Mouse (Mus musculus) erythroblast, embryonic 14.5 days (primary cell): ENCODE measurements around the gene Tagln. TPM values are rescaled to one million over a fixed set of nuclear protein-coding genes. Genes with fewer than 3 reads are reported as not detected.

Source experiments
- H3K27me3 ChIP-seq: 2 replicates; pipeline ENCODE4 v1.6.1; 2012; ENCODE audit warnings: inconsistent platforms; ENCODE audit not compliant: control insufficient read depth
- H3K36me3 ChIP-seq: 2 replicates; pipeline ENCODE4 v1.6.1; 2012; ENCODE audit warnings: mild to moderate bottlenecking, inconsistent platforms; ENCODE audit not compliant: control insufficient read depth
- H3K4me1 ChIP-seq: 2 replicates; pipeline ENCODE4 v1.6.1; 2012; ENCODE audit warnings: inconsistent platforms; ENCODE audit not compliant: control insufficient read depth
- H3K4me3 ChIP-seq: replicated peaks from 2 replicates; pipeline ENCODE3; 2012; ENCODE audit warnings: moderate library complexity, mild to moderate bottlenecking, inconsistent platforms
- H3K9me3 ChIP-seq: 2 replicates; pipeline ENCODE4 v1.6.1; 2012; ENCODE audit warnings: low read length, inconsistent platforms, mixed read lengths; ENCODE audit not compliant: control insufficient read depth
- GATA1 ChIP-seq: IDR thresholded peaks from 2 replicates; pipeline ENCODE4 v1.6.1; 2012; ENCODE audit warnings: low read length, inconsistent platforms, mixed read lengths
- TAL1 ChIP-seq: IDR thresholded peaks from 3 replicates; pipeline ENCODE4 v1.6.1; 2012; ENCODE audit warnings: low read length, inconsistent platforms, mixed read lengths
- polyA plus RNA-seq: library from polyadenylated mRNA; stranded (reverse); fragments of >175 nt; gene quantifications from 2 replicates; pipeline ENCODE4 v1.2.3, GENCODE M21; 2012

Tagln gene
- polyA plus RNA-seq = not detected in 2 replicates

GRCm38 (mm10) chr9:45935628-45936210 is at the start of gene Tagln:
TSS of gene Tagln (minus strand) at chr9:45936058.
- peaks cover 36% of the 10 kb centered on the region for H3K36me3 ChIP-seq
- peaks cover 23% of the 10 kb centered on the region for H3K27me3 ChIP-seq
- H3K9me3 ChIP-seq = no peaks in the 10 kb centered on the region
- H3K4me1 ChIP-seq = no peaks in the 10 kb centered on the region; the same call in 1 of the 2 replicates
- TF ChIP-seq GATA1 (no peak), TAL1 (no peak)
- H3K4me3 ChIP-seq = no peak within 1 kb of the TSS

DNA sequence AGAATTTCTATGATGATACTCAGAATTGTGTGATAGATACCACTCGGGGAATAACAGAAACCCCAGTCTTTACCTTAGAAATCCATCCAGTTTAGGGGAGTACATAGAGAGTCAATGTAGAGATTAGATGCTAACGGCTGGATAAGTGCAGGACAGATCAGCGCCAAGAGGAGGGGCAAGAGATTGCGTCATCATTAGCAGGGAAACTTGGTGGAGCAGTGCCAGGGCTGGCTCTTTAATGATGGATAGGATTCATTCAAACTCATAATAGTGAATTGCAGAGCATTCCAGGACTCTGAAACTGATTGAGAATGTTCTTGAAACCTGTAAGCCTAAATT is 49.3 kb upstream of the Tagln start:
- H3K27me3 ChIP-seq = peaks cover 3% of the 10 kb centered on the region; the same call in 1 of the 2 replicates
- H3K4me1 ChIP-seq = peaks cover 47% of the 10 kb centered on the region
- H3K36me3 ChIP-seq = peaks cover 26% of the 10 kb centered on the region
- no peaks in the 10 kb centered on the region for H3K9me3 ChIP-seq
- peak overlapping the region; percentile 77 for H3K4me3 ChIP-seq
- TF ChIP-seq TAL1 (no peak), GATA1 (no peak)

GRCm38 (mm10) chr9:45984409-45985228 is 48.8 kb upstream of the Tagln start:
- Histone ChIP-seq H3K36me3 (peaks cover 31% of the 10 kb centered on the region), H3K9me3 (no peaks in the 10 kb centered on the region), H3K27me3 (peaks cover 3% of the 10 kb centered on the region; the same call in 1 of the 2 replicates), H3K4me3 (peak overlapping the region; percentile 77), H3K4me1 (peaks cover 52% of the 10 kb centered on the region)
- no peak for TF ChIP-seq GATA1
- no peak for TF ChIP-seq TAL1

DNA sequence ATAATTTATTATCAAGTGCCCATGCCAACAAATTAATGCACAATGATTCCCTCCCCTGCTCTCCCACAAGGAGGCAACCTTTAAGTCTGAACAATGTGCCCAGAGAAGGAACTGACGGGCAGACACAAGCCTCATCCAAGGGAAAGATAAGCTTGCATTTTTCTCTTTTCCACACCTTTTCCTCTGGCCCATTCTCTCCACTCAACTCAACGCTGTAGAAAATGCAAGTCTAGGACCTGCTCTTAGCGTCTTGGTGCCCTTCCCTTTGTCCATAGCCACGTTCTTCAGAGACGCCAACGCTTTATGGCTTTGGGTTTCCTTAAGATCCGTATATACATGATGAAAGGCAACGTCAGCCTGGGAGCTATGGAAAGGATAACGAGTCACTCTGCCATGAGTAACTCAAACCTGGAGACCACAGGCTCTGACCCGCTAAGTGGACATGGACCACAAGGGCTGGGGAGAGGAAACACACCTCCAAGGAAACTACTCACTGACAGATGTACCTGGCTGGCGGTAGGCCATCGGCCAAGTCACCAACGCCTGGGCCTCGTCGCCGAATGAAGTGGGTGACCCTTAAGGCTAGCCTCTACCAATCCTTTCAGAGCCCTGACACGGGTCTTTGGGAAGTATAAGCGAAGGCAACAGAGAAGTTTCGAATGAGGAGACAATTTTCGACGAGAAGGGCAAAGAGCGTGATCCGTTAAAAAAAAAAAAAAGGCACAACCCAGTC is 48.0 kb upstream of the Tagln start:
- peak overlapping the region; percentile 77 for H3K4me3 ChIP-seq
- peaks cover 57% of the 10 kb centered on the region for H3K4me1 ChIP-seq
- H3K9me3 ChIP-seq = no peaks in the 10 kb centered on the region
- TF ChIP-seq TAL1 = no peak
- no peak for TF ChIP-seq GATA1
- H3K27me3 ChIP-seq = peaks cover 2% of the 10 kb centered on the region; the same call in 1 of the 2 replicates
- H3K36me3 ChIP-seq = peaks cover 36% of the 10 kb centered on the region

DNA sequence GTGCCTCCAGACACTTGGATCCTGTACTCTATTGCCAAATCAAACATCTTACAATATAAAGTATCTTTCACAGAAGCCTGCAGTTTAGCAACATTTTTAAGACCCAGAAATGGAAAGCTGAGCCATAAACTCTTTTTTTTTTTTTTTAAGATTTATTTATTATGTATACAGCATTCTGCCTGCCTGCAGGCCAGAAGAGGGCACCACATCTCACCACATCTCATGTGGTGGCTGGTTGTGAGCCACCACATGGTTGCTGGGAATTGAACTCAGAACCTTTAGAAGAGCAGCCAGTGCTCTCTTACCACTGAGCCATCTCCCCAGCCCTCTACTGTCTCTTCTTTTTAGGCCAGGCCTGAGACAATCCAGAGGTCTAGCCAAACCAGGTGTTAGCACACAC is 45.5 kb upstream of the Tagln start:
- TF ChIP-seq GATA1 = no peak
- H3K9me3 ChIP-seq = no peaks in the 10 kb centered on the region
- H3K36me3 ChIP-seq = peaks cover 62% of the 10 kb centered on the region
- H3K27me3 ChIP-seq = no peaks in the 10 kb centered on the region
- peaks cover 69% of the 10 kb centered on the region for H3K4me1 ChIP-seq
- H3K4me3 ChIP-seq = no peak overlapping the region

DNA sequence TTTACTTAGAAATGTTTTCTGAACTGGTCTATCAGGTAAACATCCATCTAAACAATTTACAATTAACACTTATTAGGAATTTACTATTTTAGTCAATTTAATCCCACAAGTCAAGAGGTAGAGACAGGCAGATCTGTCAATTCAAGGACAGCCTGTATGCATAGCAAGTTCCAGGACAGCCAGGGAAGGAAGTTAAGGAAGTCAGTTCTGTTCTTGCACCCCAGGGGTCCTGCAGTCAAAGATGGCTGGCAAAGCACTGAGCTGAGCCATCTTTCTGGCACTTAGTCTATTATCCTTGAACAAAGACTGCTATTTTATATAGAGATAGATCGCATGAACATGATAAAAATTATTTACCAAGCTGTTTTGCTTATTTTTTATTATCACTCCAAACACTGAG is 44.8 kb upstream of the Tagln start:
- H3K4me3 ChIP-seq = peak overlapping the region; percentile 32
- H3K4me1 ChIP-seq = peaks cover 64% of the 10 kb centered on the region
- H3K27me3 ChIP-seq = no peaks in the 10 kb centered on the region
- no peak for TF ChIP-seq TAL1
- TF ChIP-seq GATA1 = no peak
- no peaks in the 10 kb centered on the region for H3K9me3 ChIP-seq
- peaks cover 69% of the 10 kb centered on the region for H3K36me3 ChIP-seq

DNA sequence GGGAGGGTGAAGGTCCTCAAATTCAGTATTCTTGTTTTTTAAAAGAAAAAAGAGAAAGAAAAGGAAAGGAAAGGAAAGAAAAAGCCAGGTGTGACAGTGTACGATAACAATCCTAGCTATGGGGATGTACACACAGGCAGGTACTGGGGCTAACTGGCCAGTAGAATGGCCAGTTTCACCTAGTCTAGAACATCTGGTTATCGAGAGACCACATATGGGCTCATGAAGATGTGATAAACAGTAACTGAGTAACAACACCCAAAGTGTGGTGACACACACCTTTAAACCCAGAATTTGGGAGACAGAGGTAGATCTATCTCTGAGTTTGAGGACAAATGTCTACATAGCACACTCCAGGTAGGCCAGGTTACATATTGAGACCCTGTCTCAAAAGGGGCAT is 43.9 kb upstream of the Tagln start:
- peaks cover 56% of the 10 kb centered on the region for H3K4me1 ChIP-seq
- peak overlapping the region; percentile 37 for H3K4me3 ChIP-seq
- H3K27me3 ChIP-seq = no peaks in the 10 kb centered on the region
- H3K9me3 ChIP-seq = no peaks in the 10 kb centered on the region
- peaks cover 77% of the 10 kb centered on the region for H3K36me3 ChIP-seq
- no peak for TF ChIP-seq GATA1
- TF ChIP-seq TAL1 = peak; percentile 38; the same call in 2 of the 3 replicates

DNA sequence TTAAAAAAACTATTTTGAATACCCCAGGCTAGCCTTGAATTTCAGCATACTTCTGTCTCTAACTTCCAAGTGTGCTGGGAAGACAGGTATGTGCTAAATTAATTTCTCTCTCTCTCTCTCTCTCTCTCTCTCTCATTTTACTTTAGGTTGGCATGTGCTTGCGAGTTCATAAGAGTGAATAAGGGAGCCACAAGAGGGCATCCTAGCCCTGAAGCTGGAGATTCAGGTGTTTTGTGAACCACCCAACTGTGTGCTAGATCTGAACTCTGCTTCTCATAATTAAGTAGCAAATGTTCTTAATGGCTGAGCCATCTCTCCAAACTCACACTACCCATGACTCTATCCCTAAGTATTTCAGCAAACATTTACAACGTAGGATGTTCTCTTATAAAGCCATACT is 41.0 kb upstream of the Tagln start:
- H3K36me3 ChIP-seq = peaks cover 88% of the 10 kb centered on the region
- TF ChIP-seq TAL1 (no peak), GATA1 (no peak)
- H3K4me1 ChIP-seq = peaks cover 35% of the 10 kb centered on the region
- H3K9me3 ChIP-seq = no peaks in the 10 kb centered on the region
- no peak overlapping the region for H3K4me3 ChIP-seq
- H3K27me3 ChIP-seq = no peaks in the 10 kb centered on the region

GRCm38 (mm10) chr9:45963577-45963976 is 27.7 kb upstream of the Tagln start:
- no peaks in the 10 kb centered on the region for H3K9me3 ChIP-seq
- TF ChIP-seq GATA1 (no peak), TAL1 (no peak)
- no peak overlapping the region for H3K4me3 ChIP-seq
- H3K36me3 ChIP-seq = peaks cover 95% of the 10 kb centered on the region
- no peaks in the 10 kb centered on the region for H3K4me1 ChIP-seq
- H3K27me3 ChIP-seq = no peaks in the 10 kb centered on the region
